8 mouse cellular contexts compared by ENCODE assay signal in genomic region chr8:94385506-94386213, GRCm38 (mm10). TPM values are rescaled to one million over a fixed set of nuclear protein-coding genes. Genes with fewer than 3 reads are reported as not detected.
DNase-seq lines count a peak whose midpoint lies in the region; ATAC-seq lines count a peak whose summit lies in the region.

No protein-coding gene starts in this region.

- peaks cover 14% of the 10 kb centered on the region for H3K36me3 ChIP-seq in lung, embryonic 16.5 days (ENCODE audit: control insufficient read depth, insufficient read depth, low read length)
- peaks cover 12% of the 10 kb centered on the region for H3K36me3 ChIP-seq in intestine, embryonic 16.5 days (ENCODE audit: control insufficient read depth, insufficient read depth, low read length)
- peaks cover 15% of the 10 kb centered on the region for H3K36me3 ChIP-seq in neural tube, embryonic 15.5 days

- no peak for DNase-seq in lung, postnatal 36 days
- no peak for DNase-seq in layer of hippocampus, postnatal 10 days (ENCODE audit: low spot score in 2 of 2)
- DNase-seq in spleen, postnatal 14 days (ENCODE audit: low spot score in 2 of 2): no peak
- no peak for DNase-seq in spleen, adult 12 weeks (ENCODE audit: low spot score)

- no peaks in the 10 kb centered on the region; the same call in 1 of the 2 replicates for H3K27me3 ChIP-seq in lung, embryonic 16.5 days (ENCODE audit: control insufficient read depth, insufficient read depth, low read depth, low read length)
- no peaks in the 10 kb centered on the region for H3K27me3 ChIP-seq in intestine, embryonic 16.5 days (replicated peaks; ENCODE audit: control insufficient read depth, insufficient read depth, low read length)
- H3K27me3 ChIP-seq in neural tube, embryonic 15.5 days (replicated peaks): no peaks in the 10 kb centered on the region

- WGBS in lung, embryonic 16.5 days: 24% methylated on average over 20 of the region's 20 CpGs
- 23% methylated on average over 20 of the region's 20 CpGs for WGBS in intestine, embryonic 16.5 days
- 22% methylated on average over 20 of the region's 20 CpGs for WGBS in neural tube, embryonic 15.5 days

- peaks cover 8% of the 10 kb centered on the region for H3K4me1 ChIP-seq in lung, embryonic 16.5 days (replicated peaks; ENCODE audit: control insufficient read depth, insufficient read depth, low read length)
- peaks cover 7% of the 10 kb centered on the region for H3K4me1 ChIP-seq in intestine, embryonic 16.5 days (ENCODE audit: control insufficient read depth, insufficient read depth, low read length)
- H3K4me1 ChIP-seq in neural tube, embryonic 15.5 days: peaks cover 19% of the 10 kb centered on the region

- no peak; the same call in 1 of the 2 replicates for ATAC-seq in lung, embryonic 16.5 days (ENCODE audit: low read depth)
- peak; percentile 31 for ATAC-seq in erythroid progenitor cell, adult 5-6 weeks (replicated peaks; ENCODE audit: low FRiP score, poor library complexity, severe bottlenecking)
- ATAC-seq in intestine, embryonic 16.5 days: peak; percentile 29; the same call in 1 of the 2 replicates
- ATAC-seq in neural tube, embryonic 15.5 days (ENCODE audit: low FRiP score): peak; percentile 42; the same call in 1 of the 2 replicates

- H3K9me3 ChIP-seq in lung, embryonic 16.5 days (ENCODE audit: control insufficient read depth, low read length): no peaks in the 10 kb centered on the region
- no peaks in the 10 kb centered on the region for H3K9me3 ChIP-seq in intestine, embryonic 16.5 days (ENCODE audit: control insufficient read depth, low read length)
- no peaks in the 10 kb centered on the region for H3K9me3 ChIP-seq in neural tube, embryonic 15.5 days (replicated peaks)

- peak overlapping the region; percentile 95 for H3K9ac ChIP-seq in lung, embryonic 16.5 days (ENCODE audit: low read length)
- H3K9ac ChIP-seq in intestine, embryonic 16.5 days (ENCODE audit: low read depth, low read length): peak overlapping the region; percentile 98
- peak overlapping the region; percentile 93 for H3K9ac ChIP-seq in neural tube, embryonic 15.5 days (replicated peaks)

- peak overlapping the region; percentile 87 for H3K4me3 ChIP-seq in lung, embryonic 16.5 days (ENCODE audit: low read length)
- peak overlapping the region; percentile 89 for H3K4me3 ChIP-seq in intestine, embryonic 16.5 days (ENCODE audit: low read length)
- peak overlapping the region; percentile 94 for H3K4me3 ChIP-seq in neural tube, embryonic 15.5 days (replicated peaks)

- H3K27ac ChIP-seq in lung, embryonic 16.5 days (ENCODE audit: low read length): peak overlapping the region; percentile 95
- H3K27ac ChIP-seq in intestine, embryonic 16.5 days (ENCODE audit: low read length): peak overlapping the region; percentile 83
- H3K27ac ChIP-seq in neural tube, embryonic 15.5 days (replicated peaks): peak overlapping the region; percentile 98

- H3K4me2 ChIP-seq in lung, embryonic 16.5 days (ENCODE audit: low read depth, low read length): peak overlapping the region; percentile 93
- peak overlapping the region; percentile 90 for H3K4me2 ChIP-seq in intestine, embryonic 16.5 days (ENCODE audit: low read depth, low read length)
- H3K4me2 ChIP-seq in neural tube, embryonic 15.5 days: peak overlapping the region; percentile 79

RNA-seq across cellular contexts. Expression of gene Herpud1, which starts 0.6 kb away (rescaled TPM):
- polyA plus RNA-seq in lung, embryonic 16.5 days (2015; fragmentation: Nextera tagmentation; extraction: Ambion mirVana): 126 and 140 TPM in 2 replicates
- total RNA-seq in erythroid progenitor cell, adult 5-6 weeks (2015; ENCODE audit: low replicate concordance): 54.1 and 64.2 TPM in 2 replicates
- total RNA-seq in erythroid progenitor cell, adult 5-6 weeks (2017; ENCODE audit: low replicate concordance): 27.3 and 59.2 TPM in 2 replicates
- 163 and 188 TPM in 2 replicates for polyA plus RNA-seq in intestine, embryonic 16.5 days (2015; fragmentation: Nextera tagmentation; extraction: Ambion mirVana)
- 70.8 and 75.5 TPM in 2 replicates for polyA plus RNA-seq in neural tube, embryonic 15.5 days (2015; fragmentation: Nextera tagmentation; extraction: Ambion mirVana)
- 10 to 100 TPM; 35.5 to 36.2 TPM for total RNA-seq in layer of hippocampus, postnatal 10 days (2021)

RNA-seq across cellular contexts. Expression of gene Nlrc5, which starts 48.5 kb away (rescaled TPM):
- polyA plus RNA-seq in lung, embryonic 16.5 days (2015; fragmentation: Nextera tagmentation; extraction: Ambion mirVana): 0.45 and 0.73 TPM in 2 replicates
- total RNA-seq in erythroid progenitor cell, adult 5-6 weeks (2015; ENCODE audit: low replicate concordance): 3.2 and 10.1 TPM in 2 replicates
- total RNA-seq in erythroid progenitor cell, adult 5-6 weeks (2017; ENCODE audit: low replicate concordance): 2.7 and 3.9 TPM in 2 replicates
- polyA plus RNA-seq in intestine, embryonic 16.5 days (2015; fragmentation: Nextera tagmentation; extraction: Ambion mirVana): 0.27 and 0.43 TPM in 2 replicates
- polyA plus RNA-seq in neural tube, embryonic 15.5 days (2015; fragmentation: Nextera tagmentation; extraction: Ambion mirVana): 0.68 and 1.0 TPM in 2 replicates
- under 1 TPM; 0.50 to 0.51 TPM for total RNA-seq in layer of hippocampus, postnatal 10 days (2021)

RNA-seq across cellular contexts. Expression of gene Slc12a3, which starts 56.7 kb away (rescaled TPM):
- polyA plus RNA-seq in lung, embryonic 16.5 days (2015; fragmentation: Nextera tagmentation; extraction: Ambion mirVana): 0.08 and 0.13 TPM in 2 replicates
- 0.84 and 4.0 TPM in 2 replicates for total RNA-seq in erythroid progenitor cell, adult 5-6 weeks (2015; ENCODE audit: low replicate concordance)
- 0.90 TPM in 1 of 2 replicates, not detected in the other for total RNA-seq in erythroid progenitor cell, adult 5-6 weeks (2017; ENCODE audit: low replicate concordance)
- polyA plus RNA-seq in intestine, embryonic 16.5 days (2015; fragmentation: Nextera tagmentation; extraction: Ambion mirVana): 0.05 and 0.06 TPM in 2 replicates
- 0.10 and 0.23 TPM in 2 replicates for polyA plus RNA-seq in neural tube, embryonic 15.5 days (2015; fragmentation: Nextera tagmentation; extraction: Ambion mirVana)
- under 1 TPM; 0.38 to 0.57 TPM for total RNA-seq in layer of hippocampus, postnatal 10 days (2021)
